Mouse (Mus musculus): ENCODE measurements at regions not wholly inside any gene's neighbourhood (a gene's known extent, or its start where the extent isn't known, plus 50 kb on each side); places are given as distances from the start of the nearest gene placed in this dataset.

DNA sequence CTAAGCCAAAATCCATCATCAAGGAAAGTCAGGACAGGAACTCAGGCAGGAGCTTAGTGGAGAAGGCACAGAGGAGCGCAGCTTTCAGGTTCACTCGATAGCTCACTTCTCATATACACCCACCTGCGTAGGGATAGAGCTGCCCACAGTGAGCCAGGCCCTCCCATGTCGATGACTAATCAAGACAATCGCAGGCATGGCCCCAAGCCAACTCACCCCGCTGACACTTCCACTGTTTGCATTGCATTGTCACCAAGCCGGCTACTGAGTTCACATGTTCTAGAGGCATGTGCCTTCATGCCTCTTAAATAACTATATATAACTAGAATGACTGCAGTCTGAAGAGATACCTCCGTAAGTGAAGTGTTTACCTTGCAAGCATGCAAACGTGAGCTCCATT, 219.8 kb upstream of the Ppp2r2d start:
- no peak for DNase-seq

DNA sequence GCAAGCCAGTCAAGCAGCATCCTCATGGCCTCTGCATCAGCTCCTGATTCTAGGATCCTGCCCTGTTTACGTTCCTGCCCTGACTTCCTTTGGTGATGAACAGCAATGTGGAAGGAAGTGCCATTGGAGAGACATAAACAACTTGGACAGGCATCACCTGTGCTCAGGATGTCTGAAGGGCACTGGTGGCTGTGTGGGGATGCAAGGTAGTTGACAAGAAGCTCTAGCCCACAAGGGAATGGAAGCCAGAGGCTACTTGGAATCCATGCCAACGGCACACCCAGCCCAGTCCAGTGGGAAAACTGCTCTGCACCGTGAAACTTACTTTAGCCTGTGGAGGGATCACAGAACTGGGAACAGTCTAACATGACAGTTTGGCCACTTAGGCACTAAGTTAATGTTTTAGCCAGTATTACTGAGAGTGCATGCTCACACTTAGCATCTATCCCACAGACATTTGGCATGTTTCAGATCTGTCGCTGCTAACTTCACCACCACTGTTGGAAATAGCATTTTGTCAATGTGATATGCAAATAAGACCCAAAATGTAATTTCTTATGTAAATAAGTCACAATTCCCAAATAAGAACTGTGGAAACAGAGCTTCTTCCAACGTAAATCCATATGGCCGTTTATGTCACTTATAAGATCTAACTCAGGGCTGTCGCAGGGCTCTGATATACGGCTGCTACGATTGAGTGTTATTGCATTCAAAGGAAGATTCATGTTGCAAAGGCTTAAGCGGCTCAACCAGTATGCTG, 223.5 kb upstream of the Tcerg1l start:
- no peak for DNase-seq

DNA sequence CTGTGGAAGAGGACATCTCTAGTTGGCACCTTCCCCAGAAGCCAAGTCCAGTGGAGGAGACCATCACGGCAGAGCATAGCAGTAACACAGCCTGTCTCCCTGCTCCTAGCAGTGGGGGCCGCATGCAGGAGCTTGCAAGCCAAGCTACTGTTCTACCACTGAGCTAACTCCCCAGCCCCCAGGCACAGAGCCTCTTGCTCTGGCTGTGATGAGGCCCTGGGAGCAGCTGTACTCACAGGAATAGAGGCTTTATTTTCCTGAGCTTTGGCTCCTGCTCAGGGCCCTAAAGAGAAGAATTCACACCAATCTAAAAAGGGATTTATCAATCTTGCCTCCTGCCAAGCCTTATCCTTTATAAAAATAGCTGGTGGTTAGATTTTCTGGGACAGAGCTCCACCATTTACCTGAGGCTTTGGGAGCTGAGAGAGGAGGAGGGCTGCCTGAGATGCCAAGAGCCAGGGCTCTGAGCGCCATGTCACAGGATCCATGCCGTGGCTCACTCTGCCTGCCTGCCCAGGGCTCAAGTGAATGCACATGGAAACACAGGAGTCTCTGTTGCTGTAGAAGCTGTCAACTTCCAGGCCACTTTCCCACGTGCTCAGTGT, 222.7 kb upstream of the Tcerg1l start:
- DNase-seq = no peak

DNA sequence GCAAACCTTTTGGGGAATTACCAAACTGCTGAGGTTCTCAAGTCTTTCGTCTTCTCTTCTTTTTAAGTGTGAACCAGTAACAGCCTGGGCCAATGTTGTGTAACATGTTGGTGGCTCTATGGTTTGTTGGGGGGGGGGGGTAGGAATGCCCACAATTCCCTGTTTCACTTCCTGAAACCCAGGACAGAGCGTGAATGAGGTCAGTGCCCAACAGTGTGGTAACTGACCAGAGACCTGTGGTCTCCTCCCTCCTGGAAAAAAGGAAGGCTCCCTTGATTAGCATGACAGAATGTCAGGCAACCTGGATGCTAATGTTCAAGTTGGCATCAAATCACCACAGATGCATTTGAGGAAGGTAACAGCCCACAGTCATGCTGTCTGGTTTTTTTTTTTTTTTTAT, 218.9 kb upstream of the Tcerg1l start:
- DNase-seq = no peak

DNA sequence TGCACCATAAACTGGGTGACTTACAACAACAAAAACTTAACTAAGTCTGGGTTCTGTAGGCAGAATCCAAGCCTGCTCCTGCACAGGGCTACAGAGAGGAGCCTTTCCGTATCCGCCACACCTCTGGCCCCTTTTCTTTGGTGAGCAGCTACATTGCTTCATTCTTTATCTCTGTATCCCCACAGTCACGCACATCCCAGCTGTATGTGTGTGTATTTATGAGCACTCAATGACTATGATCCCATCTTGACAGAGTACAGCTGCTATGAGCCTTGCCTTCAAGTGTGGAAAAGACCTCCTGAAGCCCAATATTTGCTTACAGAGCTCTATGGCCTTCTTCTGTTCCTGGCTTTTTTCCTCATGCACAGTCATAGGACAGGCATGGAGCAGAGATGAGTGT, 212.1 kb upstream of the Tcerg1l start:
- DNase-seq = no peak

DNA sequence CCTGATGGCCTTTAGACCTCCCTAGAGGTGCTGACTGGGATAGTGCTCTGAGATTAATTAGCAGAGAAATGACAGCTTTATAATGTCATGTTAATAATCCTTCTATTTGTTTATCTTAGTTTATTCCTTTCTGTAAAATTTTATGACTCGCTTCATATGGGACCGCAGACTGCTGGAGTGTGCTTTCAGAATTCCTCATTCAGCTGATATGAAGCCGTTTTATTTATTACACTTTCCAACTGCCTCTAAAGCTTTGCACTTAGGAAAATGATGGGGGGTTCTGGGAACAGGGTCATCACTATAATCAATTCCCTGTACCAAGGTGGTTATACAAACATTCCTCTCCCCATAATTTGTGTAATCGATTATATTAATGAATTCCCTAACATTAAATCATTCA, 211.6 kb upstream of the Tcerg1l start:
- no peak for DNase-seq

DNA sequence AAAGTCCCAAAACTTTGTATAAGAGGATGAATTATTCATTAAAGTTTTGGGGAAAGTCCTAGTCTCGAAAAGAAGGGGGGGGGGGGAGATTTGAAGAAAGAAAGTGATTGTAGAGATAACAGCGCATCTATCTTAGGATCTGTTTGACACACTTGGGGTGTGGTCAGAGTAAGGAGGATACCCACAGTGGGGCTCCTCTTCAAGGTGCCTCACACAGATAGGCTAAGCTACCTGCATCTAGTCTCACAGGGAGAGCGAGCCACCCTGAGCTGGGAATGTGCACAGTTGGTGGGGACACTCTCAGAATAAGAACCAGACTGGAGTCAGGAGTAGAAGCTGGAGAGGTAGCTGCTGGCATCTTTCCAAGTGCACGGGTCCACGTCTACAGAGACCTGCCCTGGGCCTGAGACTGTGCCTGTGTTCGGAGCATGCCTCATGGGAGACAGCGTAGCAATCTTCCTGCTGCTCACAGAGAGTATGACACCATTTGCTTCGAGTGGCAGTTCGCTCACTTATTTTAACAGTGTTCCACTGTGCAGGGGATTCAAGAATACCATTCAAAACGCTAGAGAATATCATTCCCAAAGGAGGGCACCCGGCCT, 208.9 kb upstream of the Tcerg1l start:
- no peak for DNase-seq

DNA sequence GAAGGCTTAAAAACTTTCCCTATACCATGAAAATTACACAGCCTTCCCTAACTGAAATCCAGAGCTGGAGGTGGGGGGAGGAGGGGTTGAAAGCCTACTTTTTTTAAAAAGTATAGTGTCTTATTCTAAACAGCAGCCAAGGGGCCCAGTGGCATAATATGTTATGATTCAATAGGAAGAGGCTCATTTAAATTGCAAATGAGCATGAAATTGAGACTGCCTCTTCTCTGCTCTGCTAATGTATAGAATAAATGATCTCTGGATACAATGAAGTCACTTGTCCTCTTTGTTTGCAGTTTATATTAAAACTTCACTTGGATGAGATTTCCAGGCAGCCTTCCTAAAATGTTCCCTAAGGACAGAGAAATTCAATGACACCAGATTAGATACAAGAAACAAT, 208.4 kb upstream of the Tcerg1l start:
- no peak for DNase-seq

DNA sequence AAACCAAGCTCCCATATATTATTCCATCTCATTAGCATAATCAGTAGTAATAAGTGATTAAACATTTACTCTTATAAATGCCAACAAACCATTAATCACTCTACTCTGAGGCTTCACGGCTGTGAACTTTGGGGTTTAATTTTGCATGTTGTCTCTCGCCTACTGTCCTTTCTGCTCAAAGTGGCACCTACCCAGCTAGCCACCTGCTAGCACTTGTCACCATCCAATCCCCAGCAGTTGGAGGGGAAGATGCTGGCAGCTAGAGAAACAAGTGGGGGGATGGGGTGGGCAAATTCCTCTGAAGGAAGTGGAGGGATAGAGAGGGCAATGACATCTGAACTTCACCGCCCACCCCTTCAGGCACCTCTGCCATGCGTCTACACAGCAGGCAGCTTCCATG, 204.2 kb upstream of the Tcerg1l start:
- DNase-seq = no peak

DNA sequence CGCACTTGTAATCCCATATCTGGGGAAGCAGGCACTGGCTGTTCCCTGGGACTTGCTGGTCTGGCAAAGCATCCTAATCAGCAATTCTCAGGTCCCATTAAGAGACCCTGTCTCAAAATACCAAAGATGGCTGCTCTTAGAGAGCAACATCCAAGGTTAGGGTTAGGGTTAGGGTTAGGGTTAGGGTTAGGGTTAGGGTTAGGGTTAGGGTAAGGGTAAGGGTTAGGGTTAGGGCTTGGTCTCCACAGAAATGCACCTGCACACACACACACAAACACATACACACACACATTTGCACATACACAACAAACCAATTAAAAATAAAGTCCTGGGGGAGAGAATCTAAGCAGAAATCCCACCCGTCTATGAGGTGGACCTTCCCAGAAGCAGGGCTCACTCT, 195.8 kb upstream of the Tcerg1l start:
- no peak for DNase-seq

DNA sequence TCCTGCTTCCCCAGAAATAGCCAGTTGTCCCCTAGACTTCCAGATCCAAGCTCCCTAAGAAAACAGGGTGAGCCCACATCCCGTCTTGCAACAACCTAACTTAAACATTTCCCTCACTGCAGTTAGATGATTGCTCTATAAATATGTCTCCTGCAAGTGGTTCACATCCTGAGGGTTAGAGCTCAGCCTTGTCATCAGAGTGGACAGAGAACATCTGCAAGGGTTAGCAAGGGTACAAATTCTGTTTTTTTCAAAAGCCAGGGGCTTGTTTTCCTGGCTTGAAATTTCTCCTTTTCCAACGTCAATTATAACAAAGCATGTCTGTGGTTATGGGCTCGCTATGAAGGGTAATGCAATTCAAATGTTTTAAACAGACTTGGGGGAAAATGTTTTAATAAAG, 169.8 kb upstream of the Tcerg1l start:
- no peak for DNase-seq

DNA sequence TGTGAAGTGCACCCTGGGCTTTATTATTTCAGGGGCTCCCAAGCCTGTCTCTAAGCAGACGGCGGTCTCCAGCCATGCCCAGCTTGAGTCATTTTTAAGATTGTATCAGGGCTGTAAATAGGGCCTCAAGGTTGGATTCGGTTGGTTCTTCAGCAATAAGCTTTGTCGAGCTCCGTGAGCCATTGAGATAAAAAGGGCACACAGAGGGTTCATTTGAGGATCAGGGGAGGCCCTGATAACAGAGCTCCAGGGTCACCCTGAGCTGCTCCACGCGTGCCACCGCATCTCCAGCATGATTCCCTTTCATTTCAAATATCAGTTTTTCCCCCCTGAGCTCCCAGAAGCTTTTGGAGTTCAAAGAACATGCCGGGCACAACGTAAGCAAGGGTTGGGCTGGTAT, 154.1 kb upstream of the Tcerg1l start:
- DNase-seq = no peak

DNA sequence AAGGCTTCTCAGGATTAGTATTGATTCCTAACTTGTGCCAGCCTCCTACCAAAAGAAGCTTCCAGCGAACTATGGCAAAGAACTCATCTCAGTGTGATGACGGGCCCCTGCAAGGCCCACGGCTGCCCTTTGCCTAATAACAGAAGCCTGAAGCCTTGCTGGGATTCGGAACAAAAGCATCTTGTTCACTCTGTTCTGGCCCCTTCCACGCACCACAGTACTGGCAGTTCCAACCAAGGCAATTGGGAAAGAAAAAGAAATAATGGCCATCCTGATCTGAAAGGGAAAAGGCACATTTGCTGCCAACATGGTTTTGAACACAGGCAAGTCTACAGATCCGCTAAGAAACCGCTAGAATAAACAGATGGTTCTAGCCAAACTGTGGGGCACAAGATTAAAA, 150.4 kb upstream of the Tcerg1l start:
- DNase-seq = no peak

DNA sequence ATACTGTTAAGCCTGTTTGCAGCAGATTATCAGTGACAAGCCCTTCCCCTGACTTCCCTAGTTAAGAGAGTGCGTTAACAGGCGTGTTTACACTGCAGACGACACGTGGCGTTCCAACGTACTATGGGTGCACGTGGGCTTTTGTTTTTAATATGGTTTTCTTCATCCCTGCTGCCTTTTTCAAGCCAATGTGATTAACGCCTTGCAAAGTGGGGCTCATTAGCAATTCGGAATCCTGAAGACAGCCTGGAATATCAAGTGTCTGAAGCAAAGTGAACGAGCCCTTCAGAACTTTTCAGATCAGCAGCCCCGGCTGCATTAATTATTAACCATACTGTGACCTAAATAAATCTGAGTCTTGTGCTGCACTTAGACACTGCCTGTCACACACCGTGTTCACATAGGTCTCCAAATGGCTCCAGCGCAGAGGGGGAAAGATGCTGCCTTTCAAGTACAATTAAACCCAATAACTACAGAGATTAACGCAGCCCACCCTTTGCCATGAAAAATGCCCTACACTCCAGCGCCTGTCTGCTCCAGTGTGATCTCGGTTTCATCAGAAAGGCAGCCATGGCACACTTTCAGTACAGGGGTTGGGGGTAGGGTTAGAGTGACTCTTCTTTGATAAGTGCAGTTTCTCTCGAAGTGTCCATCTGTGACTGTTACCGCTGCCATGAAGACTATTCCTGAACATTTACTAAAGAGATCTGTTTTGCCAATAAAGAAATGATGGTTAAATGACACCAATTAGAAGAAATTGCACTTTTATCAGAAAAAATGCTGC, 140.7 kb upstream of the Tcerg1l start:
- DNase-seq = peak; percentile 48

DNA sequence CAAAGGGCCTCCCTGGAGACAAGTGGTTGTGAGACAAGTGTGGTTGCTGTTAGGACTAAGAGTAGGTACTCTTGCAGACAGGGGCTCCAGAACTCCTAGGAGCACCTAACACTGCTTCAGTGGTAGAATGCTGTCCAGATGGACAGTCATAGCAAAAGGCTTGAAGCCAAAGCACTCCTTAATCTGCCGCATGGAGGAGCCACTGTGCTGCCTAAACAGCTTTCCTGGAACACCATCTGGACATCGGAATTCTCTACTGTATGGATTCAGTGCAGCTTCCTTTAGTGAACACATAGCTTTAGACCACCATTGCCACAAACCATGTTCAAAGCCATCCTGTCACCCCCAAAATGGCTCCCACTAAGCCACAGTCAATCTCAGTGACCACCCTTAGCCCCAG, 128.6 kb upstream of the Tcerg1l start:
- DNase-seq = no peak

DNA sequence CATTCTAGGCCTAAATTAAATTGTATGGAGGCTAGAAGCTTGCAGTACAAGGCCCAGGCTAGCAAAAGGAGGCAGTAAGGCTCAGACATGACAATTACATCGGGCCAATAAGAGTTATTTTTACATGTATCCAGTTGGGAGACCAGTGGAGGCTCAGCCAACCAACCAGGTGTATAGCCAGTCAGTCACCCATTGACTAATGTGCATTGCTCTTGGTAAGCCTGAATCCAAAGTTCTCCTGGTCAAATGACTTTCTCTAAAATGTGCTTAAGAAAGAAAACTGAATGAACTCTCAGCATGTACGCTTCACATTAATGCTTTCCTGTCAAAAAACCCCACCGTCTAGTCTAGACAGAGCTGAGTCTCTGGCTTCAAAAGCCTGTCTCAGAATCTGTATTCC, 127.4 kb upstream of the Tcerg1l start:
- DNase-seq = no peak

DNA sequence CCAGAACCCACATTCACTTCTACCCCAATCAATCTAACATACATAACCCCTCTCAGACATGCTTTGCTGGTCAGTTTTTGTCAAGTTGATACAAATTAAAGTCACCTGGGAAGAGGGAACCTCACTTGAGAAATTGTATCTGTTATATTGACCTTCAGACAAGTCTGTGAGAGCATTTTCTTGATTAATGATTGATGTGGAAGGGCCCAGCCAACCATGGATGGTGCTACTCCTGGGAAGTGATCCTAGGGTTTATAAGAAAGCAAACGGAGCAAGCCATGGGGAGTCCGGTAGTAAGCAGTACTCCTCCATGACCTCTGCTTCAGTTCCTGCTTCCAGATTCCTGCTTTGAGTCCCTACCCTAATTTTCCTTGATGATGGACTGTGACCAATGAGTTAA, 116.6 kb upstream of the Tcerg1l start:
- DNase-seq = no peak

DNA sequence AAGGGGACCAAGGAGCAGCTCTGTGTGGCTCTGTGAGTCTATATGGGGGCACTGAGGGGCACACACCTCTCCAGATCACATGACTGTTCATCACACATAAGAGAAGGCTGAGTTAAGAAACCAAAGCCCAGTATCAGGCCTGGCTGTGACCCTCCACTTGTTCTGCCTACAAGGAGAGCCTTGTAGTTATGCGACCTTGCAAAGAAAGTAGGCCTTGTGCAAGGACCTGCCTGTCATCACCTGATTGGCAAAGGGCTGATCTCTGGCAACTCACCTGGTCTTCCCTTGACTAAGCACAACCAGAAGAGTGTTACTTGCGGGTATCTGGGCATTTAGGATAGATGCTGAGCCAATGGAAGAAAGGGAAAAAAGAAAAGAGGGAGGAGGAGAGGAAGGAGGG, 107.7 kb upstream of the Tcerg1l start:
- DNase-seq = no peak

DNA sequence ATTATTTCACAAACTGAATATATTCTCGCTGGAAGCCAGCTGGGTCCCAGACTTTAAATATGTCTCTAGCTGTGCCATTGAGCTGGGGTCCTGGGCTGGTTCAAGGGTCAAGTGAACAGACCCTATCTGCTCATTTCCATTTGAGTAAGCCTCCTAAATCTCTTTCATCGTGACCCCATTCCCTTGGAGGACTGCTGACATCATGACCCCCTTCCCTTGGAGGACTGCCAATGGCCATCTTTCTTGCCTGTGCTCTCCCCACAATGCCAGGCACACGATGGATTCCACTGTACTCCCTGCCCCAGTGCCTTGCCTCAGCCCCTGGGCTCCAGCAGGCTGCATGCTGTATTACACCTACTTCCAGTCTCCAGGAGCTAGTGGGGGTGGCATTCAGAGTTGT, 106.5 kb upstream of the Tcerg1l start:
- no peak for DNase-seq

DNA sequence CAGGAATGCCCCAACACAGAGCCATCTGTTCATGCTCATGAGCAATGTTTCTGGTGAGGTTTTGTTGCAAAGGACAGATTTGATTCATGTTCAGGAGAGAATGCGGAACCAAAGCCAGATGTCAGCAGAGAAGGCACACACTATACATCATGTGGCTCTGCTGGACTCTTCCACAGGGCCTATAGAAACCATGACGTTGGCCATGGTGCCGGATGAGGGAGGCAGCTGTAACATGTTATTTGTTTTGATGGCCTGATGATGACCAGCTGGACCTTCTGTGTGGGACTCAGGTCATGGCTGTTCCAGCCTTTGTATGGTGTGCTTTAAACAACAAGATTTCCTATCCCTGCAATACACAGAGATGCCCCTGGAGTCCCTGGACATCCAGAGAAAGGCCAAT, 105.5 kb upstream of the Tcerg1l start:
- no peak for DNase-seq

DNA sequence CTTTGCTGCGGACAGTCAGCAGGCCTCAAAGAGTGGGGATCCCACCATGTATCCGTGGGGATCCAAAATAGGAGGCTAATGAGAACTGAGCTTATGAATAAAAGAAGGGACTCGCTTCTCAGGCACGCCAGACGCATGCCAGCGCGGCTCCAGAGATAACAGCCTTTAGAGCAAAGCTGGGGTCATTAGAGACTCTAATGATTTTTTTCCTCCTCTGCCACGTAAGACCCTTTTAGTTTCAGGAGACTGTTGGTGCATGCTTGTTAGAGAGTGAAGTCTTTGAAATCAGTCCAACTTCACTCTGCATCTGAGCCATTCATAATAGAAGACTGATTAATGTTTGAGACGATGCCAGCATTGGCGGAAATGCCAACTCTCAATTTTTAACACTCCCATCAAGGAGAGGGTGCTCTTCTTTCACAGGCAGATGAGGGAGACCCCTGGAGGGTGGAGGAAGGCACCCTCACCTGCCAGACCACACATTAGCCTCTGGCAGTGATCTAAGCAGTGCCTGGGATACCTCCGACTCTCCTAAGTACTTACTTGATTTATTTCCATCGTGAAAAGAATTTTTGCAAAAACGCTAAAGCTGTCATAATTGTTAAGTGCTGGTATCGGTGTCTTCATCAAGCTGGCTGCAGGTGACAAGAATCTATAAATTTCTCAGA, 104.0 kb upstream of the Tcerg1l start:
- DNase-seq = no peak

DNA sequence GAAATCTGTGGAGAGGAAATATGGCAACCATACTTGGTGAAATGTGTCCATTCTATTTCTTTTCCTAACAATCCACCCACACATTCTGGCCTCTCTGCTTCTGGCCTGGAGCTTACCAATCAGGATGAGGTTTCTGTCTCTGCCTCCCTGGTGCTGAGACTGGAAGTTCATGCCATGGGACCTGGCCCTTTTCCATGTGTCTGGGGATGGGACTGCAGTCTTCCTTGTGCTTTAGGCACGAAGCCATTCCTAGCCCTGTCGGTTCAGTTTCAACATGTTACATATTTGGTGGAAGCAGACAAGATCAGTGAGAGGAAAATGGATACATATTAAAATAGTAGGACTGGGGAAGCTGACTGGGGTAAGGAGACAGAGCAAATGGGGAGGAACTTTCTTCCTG, 100.2 kb upstream of the Tcerg1l start:
- no peak for DNase-seq

DNA sequence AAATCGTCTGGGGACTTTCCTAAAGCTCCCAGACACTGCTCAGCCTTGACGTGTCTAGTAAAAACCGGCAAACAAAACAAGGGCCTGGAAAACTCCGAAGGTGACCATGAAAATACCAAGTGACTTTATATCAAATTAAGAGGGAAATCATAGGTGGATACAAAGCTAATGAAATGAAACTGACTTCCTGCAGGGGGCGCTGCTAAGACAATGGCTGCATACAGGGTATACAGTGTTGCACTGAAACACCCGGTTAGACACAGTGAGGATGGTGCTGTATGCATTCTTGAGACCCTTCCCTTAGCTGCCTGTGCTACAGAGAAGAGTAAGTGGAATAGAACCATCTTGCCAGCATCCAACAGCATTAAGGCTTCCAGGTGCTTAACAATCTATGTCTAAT, 99.7 kb upstream of the Tcerg1l start:
- no peak for DNase-seq

All from kidney, adult 18-20 months (tissue).